Mouse (Mus musculus) left cerebral cortex, postnatal 14 days (tissue): ENCODE measurements at regions not wholly inside any gene's neighbourhood (a gene's known extent, or its start where the extent isn't known, plus 50 kb on each side); places are given as distances from the start of the nearest gene placed in this dataset.
"Not testable (repeated sequence)": the region's sequence is repeated elsewhere in the genome, so short reads cannot be mapped to it uniquely, and the experiment has no call there.

ENCODE experiments used
- DNase-seq, 2 experiments: peaks; one replicate each; pipeline ENCODE4 v3.0.0; 2021 to 2022; ENCODE audit warnings: low spot score in 2 of 2, mixed read lengths in 1 of 2
- intact Hi-C: fragments of 180-260 bp; cut with DNase I; formaldehyde crosslinking; loops from one replicate; pipeline ENCODE4 v1.15.1; 2025

GRCm38 (mm10) chr3:7306800-7307199, 686.6 kb upstream of the 1700008P02Rik start:
- intact Hi-C loops: no loop called here
- peak; percentile 45 to 64 for DNase-seq

- no peak for DNase-seq
- intact Hi-C loops: no loop called here
Observed at GRCm38 (mm10) chr3:7298511-7298910, 678.3 kb upstream of the 1700008P02Rik start.

- intact Hi-C loops: no loop called here
- no peak for DNase-seq
Observed at GRCm38 (mm10) chr3:7291026-7291425, 670.8 kb upstream of the 1700008P02Rik start.

DNA sequence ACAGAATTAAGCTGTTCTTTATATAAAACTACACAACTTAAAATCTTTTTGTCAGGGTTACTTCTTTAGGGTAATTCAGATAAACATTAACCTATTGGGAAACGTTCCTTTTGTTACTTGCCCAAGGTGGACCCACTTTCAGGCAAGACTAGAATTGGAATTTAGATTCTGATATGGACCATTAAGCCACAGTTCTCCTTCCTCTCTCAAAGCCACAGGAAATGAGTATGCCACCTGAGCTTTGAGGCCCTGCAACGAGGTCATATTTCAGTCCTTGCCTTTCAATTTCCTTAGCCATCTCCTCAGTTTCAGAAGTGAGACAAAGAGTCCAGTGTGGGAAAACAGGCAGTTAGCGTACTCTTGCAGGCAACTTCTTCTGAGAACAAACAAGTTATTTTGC, 637.3 kb upstream of the 1700008P02Rik start:
- DNase-seq: no peak
- intact Hi-C loops: no loop called here

DNA sequence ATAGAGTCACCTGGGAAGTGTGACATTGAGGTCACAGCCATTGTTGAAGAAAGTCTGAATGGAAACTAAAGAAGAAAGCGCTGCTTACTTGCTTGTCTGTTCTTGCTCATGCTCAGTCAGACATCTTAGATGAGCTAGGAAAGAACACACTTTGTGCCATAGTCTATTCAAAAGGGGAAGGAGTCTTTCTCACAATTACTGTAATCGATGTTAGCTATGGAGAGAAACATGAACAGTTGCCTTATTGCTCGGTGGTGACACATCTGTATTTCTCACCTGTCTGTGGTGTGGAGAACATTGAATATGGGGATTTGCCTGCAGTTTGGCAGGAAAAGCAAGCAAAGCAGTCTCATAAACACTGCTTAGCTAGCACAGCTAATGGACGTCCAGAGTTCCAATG, 628.1 kb upstream of the 1700008P02Rik start:
- DNase-seq: no peak

GRCm38 (mm10) chr3:7229769-7230168, 609.5 kb upstream of the 1700008P02Rik start:
- DNase-seq: peak; percentile 3 to 18
- intact Hi-C loops: no loop called here

More for the DNA sequence above, 628.1 kb upstream of the 1700008P02Rik start:
- intact Hi-C loops: no loop called here

GRCm38 (mm10) chr3:7188531-7188930, 568.3 kb upstream of the 1700008P02Rik start:
- intact Hi-C loops, DNase-seq: not testable (repeated sequence)

- no peak for DNase-seq
- intact Hi-C loops: no loop called here
Observed at GRCm38 (mm10) chr3:7166596-7166995, 546.4 kb upstream of the 1700008P02Rik start.

GRCm38 (mm10) chr3:7138996-7139395, 518.8 kb upstream of the 1700008P02Rik start:
- DNase-seq: no peak
- intact Hi-C loops: no loop called here

DNA sequence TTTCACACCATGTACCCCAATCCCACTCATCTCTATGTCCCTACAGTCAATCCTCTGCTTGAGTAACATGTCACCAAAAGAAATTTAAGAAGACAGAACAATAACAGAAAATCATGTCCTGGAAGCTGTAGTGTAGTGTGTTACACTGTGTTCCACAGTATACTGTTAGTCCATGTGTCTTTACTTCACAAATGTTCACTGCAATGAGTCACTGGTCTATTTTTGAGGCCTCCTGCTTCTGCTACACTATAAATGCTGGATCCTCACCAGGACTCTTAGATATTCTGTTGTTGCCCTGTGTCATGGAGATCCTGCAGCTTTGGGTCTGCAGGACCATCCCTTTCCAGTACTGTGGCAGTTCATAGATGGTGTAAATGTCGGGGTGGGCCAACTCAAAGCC, 514.5 kb upstream of the 1700008P02Rik start:
- DNase-seq: peak in 1 of 2 experiments; percentile 15
- intact Hi-C loops: no loop called here
